Mouse (Mus musculus): Measurements from ENCODE around the gene C1qtnf5. TPM values are rescaled to one million over a fixed set of nuclear protein-coding genes. Genes with fewer than 3 reads are reported as not detected.

Gene C1qtnf5
- polyA plus RNA-seq, 1 experiment from 2014 or later = 5.4 TPM

- Histone ChIP-seq H3K27me3 (ENCODE audit: control insufficient read depth, insufficient read depth, low read length) (no peaks in the 10 kb centered on the region), H3K4me1 (ENCODE audit: control insufficient read depth, insufficient read depth, low read length) (0 out of 2 replicates have a peak, but pooled peaks cover 2% of the 10 kb centered on the region), H3K4me3 (ENCODE audit: low read length) (no peak overlapping the region), H3K9me3 (ENCODE audit: control insufficient read depth, low read length) (no peaks in the 10 kb centered on the region), H3K36me3 (ENCODE audit: control insufficient read depth, insufficient read depth, low read length) (peaks cover 46% of the 10 kb centered on the region), H3K4me2 (replicated peaks; ENCODE audit: low read depth, low read length) (no peak overlapping the region), H3K9ac (ENCODE audit: low read depth, low read length) (no peak overlapping the region), H3K27ac (ENCODE audit: low read depth, low read length) (no peak overlapping the region)
- ATAC-seq (ENCODE audit: low FRiP score, low TSS enrichment) = no peak
- 67% methylated on average over 5 of the region's 5 CpGs for WGBS
Observed at GRCm38 (mm10) chr9:44141951-44142350, 34.9 kb downstream of the C1qtnf5 start.

GRCm38 (mm10) chr9:44143421-44143820 is 36.4 kb downstream of the C1qtnf5 start:
- Histone ChIP-seq H3K27me3 (ENCODE audit: control insufficient read depth, insufficient read depth, low read length) (no peaks in the 10 kb centered on the region), H3K27ac (ENCODE audit: low read depth, low read length) (no peak overlapping the region), H3K4me3 (ENCODE audit: low read length) (no peak overlapping the region), H3K4me1 (ENCODE audit: control insufficient read depth, insufficient read depth, low read length) (0 out of 2 replicates have a peak, but pooled peaks cover 2% of the 10 kb centered on the region), H3K36me3 (ENCODE audit: control insufficient read depth, insufficient read depth, low read length) (peaks cover 53% of the 10 kb centered on the region), H3K4me2 (replicated peaks; ENCODE audit: low read depth, low read length) (no peak overlapping the region), H3K9me3 (ENCODE audit: control insufficient read depth, low read length) (no peaks in the 10 kb centered on the region), H3K9ac (ENCODE audit: low read depth, low read length) (no peak overlapping the region)
- WGBS = 77% methylated on average over 5 of the region's 5 CpGs
- no peak for ATAC-seq (ENCODE audit: low FRiP score, low TSS enrichment)

GRCm38 (mm10) chr9:44144023-44144717 is 37.1 kb downstream of the C1qtnf5 start:
- WGBS = 31% methylated on average over 7 of the region's 8 CpGs
- peak; percentile 71 for ATAC-seq (ENCODE audit: low FRiP score, low TSS enrichment)
- Histone ChIP-seq H3K9me3 (ENCODE audit: control insufficient read depth, low read length) (no peaks in the 10 kb centered on the region), H3K4me2 (replicated peaks; ENCODE audit: low read depth, low read length) (no peak overlapping the region), H3K36me3 (ENCODE audit: control insufficient read depth, insufficient read depth, low read length) (peaks cover 57% of the 10 kb centered on the region), H3K27ac (ENCODE audit: low read depth, low read length) (no peak overlapping the region), H3K4me1 (ENCODE audit: control insufficient read depth, insufficient read depth, low read length) (0 out of 2 replicates have a peak, but pooled peaks cover 2% of the 10 kb centered on the region), H3K27me3 (ENCODE audit: control insufficient read depth, insufficient read depth, low read length) (no peaks in the 10 kb centered on the region), H3K9ac (ENCODE audit: low read depth, low read length) (no peak overlapping the region), H3K4me3 (ENCODE audit: low read length) (no peak overlapping the region)

GRCm38 (mm10) chr9:44144718-44145060 is 37.6 kb downstream of the C1qtnf5 start:
- no peak overlapping the region for H3K4me2 ChIP-seq (replicated peaks; ENCODE audit: low read depth, low read length)
- no peak overlapping the region for H3K9ac ChIP-seq (ENCODE audit: low read depth, low read length)
- H3K4me1 ChIP-seq (ENCODE audit: control insufficient read depth, insufficient read depth, low read length) = 0 out of 2 replicates have a peak, but pooled peaks cover 2% of the 10 kb centered on the region
- no peak for ATAC-seq (ENCODE audit: low FRiP score, low TSS enrichment)
- no peaks in the 10 kb centered on the region for H3K9me3 ChIP-seq (ENCODE audit: control insufficient read depth, low read length)
- no peaks in the 10 kb centered on the region for H3K27me3 ChIP-seq (ENCODE audit: control insufficient read depth, insufficient read depth, low read length)
- H3K27ac ChIP-seq (ENCODE audit: low read depth, low read length) = no peak overlapping the region
- H3K36me3 ChIP-seq (ENCODE audit: control insufficient read depth, insufficient read depth, low read length) = peaks cover 54% of the 10 kb centered on the region
- no peak overlapping the region for H3K4me3 ChIP-seq (ENCODE audit: low read length)

- Histone ChIP-seq H3K36me3 (ENCODE audit: control insufficient read depth, insufficient read depth, low read length) (peaks cover 44% of the 10 kb centered on the region), H3K27ac (ENCODE audit: low read depth, low read length) (no peak overlapping the region), H3K9ac (ENCODE audit: low read depth, low read length) (no peak overlapping the region), H3K4me2 (replicated peaks; ENCODE audit: low read depth, low read length) (no peak overlapping the region), H3K4me1 (ENCODE audit: control insufficient read depth, insufficient read depth, low read length) (0 out of 2 replicates have a peak, but pooled peaks cover 2% of the 10 kb centered on the region), H3K27me3 (ENCODE audit: control insufficient read depth, insufficient read depth, low read length) (no peaks in the 10 kb centered on the region), H3K4me3 (ENCODE audit: low read length) (no peak overlapping the region), H3K9me3 (ENCODE audit: control insufficient read depth, low read length) (no peaks in the 10 kb centered on the region)
- WGBS = 63% methylated on average over 3 of the region's 3 CpGs
- ATAC-seq (ENCODE audit: low FRiP score, low TSS enrichment) = no peak
Observed at GRCm38 (mm10) chr9:44147290-44147689, 40.2 kb downstream of the C1qtnf5 start.

Other genes starting within 250 kb of the C1qtnf5 start
- 14.3 and 19.9 TPM in 2 replicates for gene Thy1, start 63.9 kb upstream of the C1qtnf5 start, polyA plus RNA-seq (2014; fragmentation: Nextera tagmentation; extraction: Ambion mirVana)
- gene Usp2, start 40.2 kb upstream of the C1qtnf5 start, polyA plus RNA-seq (2014; fragmentation: Nextera tagmentation; extraction: Ambion mirVana) = 25.8 and 29.4 TPM in 2 replicates
- gene Mfrp, start 5.5 kb upstream of the C1qtnf5 start, polyA plus RNA-seq (2014; fragmentation: Nextera tagmentation; extraction: Ambion mirVana) = 0.14 TPM in 1 of 2 replicates, not detected in the other
- 0.09 and 0.14 TPM in 2 replicates for gene Gm49380, start 6.3 kb downstream of the C1qtnf5 start, polyA plus RNA-seq (2014; fragmentation: Nextera tagmentation; extraction: Ambion mirVana)
- gene Rnf26, start 6.3 kb downstream of the C1qtnf5 start, polyA plus RNA-seq (2014; fragmentation: Nextera tagmentation; extraction: Ambion mirVana) = 51.1 and 78.4 TPM in 2 replicates
- gene Mcam, start 27.2 kb downstream of the C1qtnf5 start, polyA plus RNA-seq (2014; fragmentation: Nextera tagmentation; extraction: Ambion mirVana) = 26.3 and 39.7 TPM in 2 replicates
- gene Cbl, start 126.8 kb downstream of the C1qtnf5 start, polyA plus RNA-seq (2014; fragmentation: Nextera tagmentation; extraction: Ambion mirVana) = 14.8 and 27.9 TPM in 2 replicates
- gene Ccdc153, start 133.4 kb downstream of the C1qtnf5 start, polyA plus RNA-seq (2014; fragmentation: Nextera tagmentation; extraction: Ambion mirVana) = not detected in 2 replicates
- gene Pdzd3, start 144.2 kb downstream of the C1qtnf5 start, polyA plus RNA-seq (2014; fragmentation: Nextera tagmentation; extraction: Ambion mirVana) = 1.9 and 4.2 TPM in 2 replicates
- gene Nlrx1, start 161.4 kb downstream of the C1qtnf5 start, polyA plus RNA-seq (2014; fragmentation: Nextera tagmentation; extraction: Ambion mirVana) = 3.2 and 5.6 TPM in 2 replicates
- 1.5 and 2.7 TPM in 2 replicates for gene Abcg4, start 181.4 kb downstream of the C1qtnf5 start, polyA plus RNA-seq (2014; fragmentation: Nextera tagmentation; extraction: Ambion mirVana)
- 15.9 and 24.5 TPM in 2 replicates for gene Hinfp, start 198.4 kb downstream of the C1qtnf5 start, polyA plus RNA-seq (2014; fragmentation: Nextera tagmentation; extraction: Ambion mirVana)
- gene C2cd2l, start 213.0 kb downstream of the C1qtnf5 start, polyA plus RNA-seq (2014; fragmentation: Nextera tagmentation; extraction: Ambion mirVana) = 6.7 and 7.6 TPM in 2 replicates
- gene Dpagt1, start 218.8 kb downstream of the C1qtnf5 start, polyA plus RNA-seq (2014; fragmentation: Nextera tagmentation; extraction: Ambion mirVana) = 49.6 and 51.9 TPM in 2 replicates
- gene H2afx, start 227.4 kb downstream of the C1qtnf5 start, polyA plus RNA-seq (2014; fragmentation: Nextera tagmentation; extraction: Ambion mirVana) = 413 and 421 TPM in 2 replicates
- gene Hmbs, start 237.0 kb downstream of the C1qtnf5 start, polyA plus RNA-seq (2014; fragmentation: Nextera tagmentation; extraction: Ambion mirVana) = 123 and 136 TPM in 2 replicates